Mouse (Mus musculus) heart, adult 8-10 months (tissue): ENCODE results near the gene Psmc4. TPM values are rescaled to one million over a fixed set of nuclear protein-coding genes. Genes with fewer than 3 reads are reported as not detected.

Source experiments
- DNase-seq: peaks from one replicate; pipeline ENCODE4 v3.0.0; 2022; ENCODE audit warnings: low spot score
- total RNA-seq, 4 experiments: library from RNA; stranded (reverse); gene quantifications; 2 replicates each; pipeline ENCODE4 v1.2.4; 2022

Gene Psmc4
- 10 to 100 TPM; 72.5 to 86.7 (median 82.7) TPM for total RNA-seq

GRCm38 (mm10) chr7:28049476-28050409 lies at the start of gene Psmc4:
Gene Psmc4 (minus strand): TSS chr7:28050101.
- peak; percentile 98 for DNase-seq

- DNase-seq = no peak
Measured at GRCm38 (mm10) chr7:28099101-28099500, 49.2 kb upstream of the Psmc4 start.

- no peak for DNase-seq
Measured at GRCm38 (mm10) chr7:28093541-28093940, 43.6 kb upstream of the Psmc4 start.

GRCm38 (mm10) chr7:28086236-28086635 lies 36.3 kb upstream of the Psmc4 start:
- DNase-seq = no peak

GRCm38 (mm10) chr7:28084215-28084614 lies 34.3 kb upstream of the Psmc4 start:
- no peak for DNase-seq

- no peak for DNase-seq
Measured at GRCm38 (mm10) chr7:28070531-28071298, 20.8 kb upstream of the Psmc4 start, which contains the start of gene Fcgbp. Gene Fcgbp (plus strand): TSS chr7:28071236.

GRCm38 (mm10) chr7:28069546-28070172 lies 19.8 kb upstream of the Psmc4 start:
- no peak for DNase-seq

GRCm38 (mm10) chr7:28068661-28069060 lies 18.8 kb upstream of the Psmc4 start:
- no peak for DNase-seq

GRCm38 (mm10) chr7:28059972-28060371 lies 10.1 kb upstream of the Psmc4 start:
- no peak for DNase-seq

- no peak for DNase-seq
Measured at GRCm38 (mm10) chr7:28053046-28053930, 3.4 kb upstream of the Psmc4 start.

- no peak for DNase-seq
Measured at GRCm38 (mm10) chr7:28050584-28050983, 683 bp upstream of the Psmc4 start.

GRCm38 (mm10) chr7:28044524-28044923 lies 5.4 kb downstream of the Psmc4 start:
- DNase-seq = no peak

- no peak for DNase-seq
Measured at GRCm38 (mm10) chr7:28014445-28014810, 35.5 kb downstream of the Psmc4 start.

- peak; percentile 74 for DNase-seq
Measured at GRCm38 (mm10) chr7:28013549-28014444, 36.1 kb downstream of the Psmc4 start, which contains the start of gene Zfp850. Gene Zfp850 (minus strand): TSS chr7:28014115.

GRCm38 (mm10) chr7:28010271-28010670 lies 39.6 kb downstream of the Psmc4 start:
- no peak for DNase-seq

Other genes with a start within 250 kb of the Psmc4 start
- 1 to 10 TPM; 4.0 to 4.9 (median 4.7) TPM for gene Zfp626, start 242.9 kb downstream of the Psmc4 start, total RNA-seq
- 1 to 10 TPM; 1.9 to 2.5 (median 2.2) TPM for gene Zfp59, start 211.5 kb downstream of the Psmc4 start, total RNA-seq
- gene Zfp607a, start 192.6 kb downstream of the Psmc4 start, total RNA-seq = 1 to 10 TPM; 2.5 to 3.3 (median 2.9) TPM
- 1 to 10 TPM; 4.3 to 7.0 (median 5.8) TPM for gene Zfp974, start 120.6 kb downstream of the Psmc4 start, total RNA-seq
- gene Zfp780b, start 70.9 kb downstream of the Psmc4 start, total RNA-seq = 1 to 10 TPM; 7.3 to 8.2 (median 7.8) TPM
- 1 to 10 TPM in 1 of 4 experiments, under 1 TPM in 3; 0.65 to 1.1 (median 0.85) TPM for gene Zfp850, start 36.0 kb downstream of the Psmc4 start, total RNA-seq
- not detected for gene Fcgbp, start 21.1 kb upstream of the Psmc4 start, total RNA-seq
- not detected for gene 9530053A07Rik, start 79.4 kb upstream of the Psmc4 start, total RNA-seq
- 10 to 100 TPM; 31.1 to 33.6 (median 32.1) TPM for gene Fbl, start 119.6 kb upstream of the Psmc4 start, total RNA-seq
- 10 to 100 TPM; 24.0 to 34.6 (median 31.8) TPM for gene Dyrk1b, start 129.4 kb upstream of the Psmc4 start, total RNA-seq
- 10 to 100 TPM; 11.8 to 14.4 (median 13.3) TPM for gene Eid2, start 217.8 kb upstream of the Psmc4 start, total RNA-seq
- gene Eid2b, start 227.6 kb upstream of the Psmc4 start, total RNA-seq = 10 to 100 TPM; 13.7 to 16.8 (median 15.2) TPM
- not detected for gene Selenov, start 241.1 kb upstream of the Psmc4 start, total RNA-seq